Mouse (Mus musculus) forebrain, embryonic 16.5 days (tissue): Measurements from ENCODE around the gene Col20a1. TPM values are rescaled to one million over a fixed set of nuclear protein-coding genes. Genes with fewer than 3 reads are reported as not detected.

Source experiments
- polyA plus RNA-seq: library from polyadenylated mRNA; unstranded; fragments of >200 nt; fragmentation: Nextera tagmentation; extraction: Ambion mirVana; gene quantifications from 2 replicates; pipeline ENCODE4 v1.2.1, GENCODE M21; 2015

The Col20a1 gene
- polyA plus RNA-seq, 1 experiment from 2014 or later: 0.13 TPM

Other genes with a start within 250 kb of the Col20a1 start
- gene Bhlhe23, start 209.6 kb upstream of the Col20a1 start, polyA plus RNA-seq: 0.13 and 0.75 TPM in 2 replicates
- gene Ythdf1, start 65.6 kb upstream of the Col20a1 start, polyA plus RNA-seq: 44.9 and 50.1 TPM in 2 replicates
- gene Birc7, start 57.5 kb upstream of the Col20a1 start, polyA plus RNA-seq: not detected in 2 replicates
- 52.3 and 56.7 TPM in 2 replicates for gene Nkain4, start 31.8 kb upstream of the Col20a1 start, polyA plus RNA-seq
- 103 and 125 TPM in 2 replicates for gene Arfgap1, start 19.3 kb upstream of the Col20a1 start, polyA plus RNA-seq
- 6.9 and 9.9 TPM in 2 replicates for gene Chrna4, start 57.0 kb downstream of the Col20a1 start, polyA plus RNA-seq
- 45.5 and 54.9 TPM in 2 replicates for gene Kcnq2, start 148.8 kb downstream of the Col20a1 start, polyA plus RNA-seq
- gene Eef1a2, start 170.5 kb downstream of the Col20a1 start, polyA plus RNA-seq: 5.7 and 6.0 TPM in 2 replicates
- 433 and 453 TPM in 2 replicates for gene Ppdpf, start 200.7 kb downstream of the Col20a1 start, polyA plus RNA-seq
- not detected in 2 replicates for gene Ptk6, start 216.3 kb downstream of the Col20a1 start, polyA plus RNA-seq
- 0.08 and 0.09 TPM in 2 replicates for gene Srms, start 226.7 kb downstream of the Col20a1 start, polyA plus RNA-seq
- gene Fndc11, start 233.5 kb downstream of the Col20a1 start, polyA plus RNA-seq: not detected in 2 replicates